Mouse (Mus musculus) liver, adult 2 months (tissue): ENCODE results near the gene Mylk4.

Experiments used
- CTCF ChIP-seq: fragments of 200-500 bp; IDR thresholded peaks from 2 replicates; pipeline ENCODE4 v1.5.1; 2011; ENCODE audit warnings: low read depth, low read length, control low read depth
- POLR2A ChIP-seq: fragments of 200-500 bp; IDR thresholded peaks from 2 replicates; pipeline ENCODE4 v1.6.1; 2011; ENCODE audit warnings: low read length, control low read depth; ENCODE audit not compliant: insufficient read depth; ENCODE audit errors: extremely low read depth

DNA sequence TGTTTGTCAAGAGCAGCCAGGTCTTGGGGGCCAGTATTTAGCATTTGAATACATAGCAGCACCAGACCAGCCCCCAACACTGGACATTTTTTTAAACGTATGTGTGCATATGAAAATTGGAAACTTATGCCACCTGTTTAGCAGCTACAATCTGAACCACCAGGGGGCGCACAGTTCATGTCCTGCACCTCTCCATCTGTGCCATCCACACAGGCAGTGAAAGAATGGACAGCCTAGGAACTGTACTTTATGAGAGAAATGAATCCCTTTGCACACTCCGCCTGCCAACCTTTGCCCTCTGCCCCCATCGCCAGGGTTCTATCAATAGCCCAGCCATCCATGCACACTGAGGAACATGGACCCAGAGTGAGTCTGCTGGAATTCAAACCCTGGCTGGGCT, 44.2 kb upstream of the Mylk4 start:
- TF ChIP-seq CTCF (peak; percentile 74), POLR2A (no peak)
